Mouse (Mus musculus): Measurements from ENCODE around the gene Anapc11.

- TF ChIP-seq CTCF (IDR thresholded peaks at IDR 0.05; ENCODE audit: low read depth, low read length) = no peak
- TF ChIP-seq TAL1 (conservative IDR thresholded peaks at IDR 0.05; ENCODE audit: low read depth, low read length) = no peak
Measured at GRCm38 (mm10) chr11:120643601-120643987, 45.4 kb downstream of the Anapc11 start, which contains the start of gene Pycr1.
